Mouse (Mus musculus): ENCODE measurements around the gene Pnpla2. TPM values are rescaled to one million over a fixed set of nuclear protein-coding genes. Genes with fewer than 3 reads are reported as not detected.
"Not testable (repeated sequence)": the region's sequence is repeated elsewhere in the genome, so short reads cannot be mapped to it uniquely, and the experiment has no call there.

The Pnpla2 gene
- total RNA-seq, 1 experiment from 2014 or later, result 74.4 TPM

DNA sequence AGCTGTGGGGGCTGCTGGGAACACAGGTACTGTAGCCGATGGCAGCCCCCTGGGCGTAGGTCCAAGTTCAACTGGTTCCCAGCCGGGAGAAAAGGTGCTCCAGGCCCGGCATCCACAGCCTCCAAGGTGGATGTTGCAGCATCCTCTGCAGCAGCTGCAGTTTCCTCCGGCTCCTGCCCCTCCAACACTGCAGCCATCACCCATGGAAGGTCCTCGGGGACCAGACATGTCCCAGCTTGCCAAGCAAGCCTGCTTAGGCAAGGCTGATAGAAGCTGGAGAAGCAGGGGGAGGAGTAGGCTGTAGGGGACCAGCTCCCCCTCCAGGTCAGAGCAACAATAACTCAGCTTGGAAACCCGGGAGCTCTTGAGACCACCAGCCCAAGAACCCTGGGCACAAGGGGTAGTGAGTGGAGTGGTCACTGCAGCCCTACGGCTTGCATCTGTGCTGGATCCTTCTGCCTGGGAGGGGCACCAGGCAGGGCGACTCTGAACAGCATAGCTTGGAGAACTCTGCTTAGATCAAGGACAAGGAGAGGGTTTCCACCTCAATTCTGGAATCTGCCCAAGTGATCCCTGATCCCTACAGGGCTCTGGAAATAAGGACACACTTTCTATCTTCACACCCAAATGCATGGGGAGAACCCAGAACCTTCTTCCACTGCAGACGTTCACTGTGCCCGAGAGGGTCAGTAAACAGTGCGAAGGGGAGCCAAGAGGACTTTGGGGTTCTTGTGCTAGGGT lies 11.7 kb upstream of the Pnpla2 start:
- ATAC-seq (ENCODE audit: extremely low read depth, insufficient number of reproducible peaks, low FRiP score, poor library complexity, severe bottlenecking), result no peak

DNA sequence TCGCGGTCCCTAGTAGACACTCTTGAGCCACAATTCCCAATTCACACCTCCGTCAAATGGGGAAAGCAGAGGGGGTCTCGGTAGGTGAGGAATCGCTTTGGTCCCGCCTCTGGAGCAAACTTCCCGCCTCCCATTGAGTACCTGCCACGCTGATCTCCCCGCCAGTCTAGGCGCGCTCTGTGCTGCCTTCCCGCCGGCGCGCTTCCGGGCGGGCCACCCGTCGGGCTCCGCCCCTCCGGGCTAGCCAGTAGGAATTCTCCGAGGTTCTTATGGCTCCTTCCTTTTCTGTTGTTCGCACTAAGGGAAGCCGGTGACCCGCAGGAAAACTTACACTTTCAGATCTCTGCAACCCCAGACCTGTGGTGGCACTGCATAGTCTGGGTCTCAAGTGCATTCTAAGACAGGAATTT lies 11.2 kb upstream of the Pnpla2 start, which contains the start of gene Pidd1:
Gene Pidd1 (minus strand): TSS at position 198 of the 410 bp plus-strand sequence.
- no peak for ATAC-seq (ENCODE audit: extremely low read depth, insufficient number of reproducible peaks, low FRiP score, poor library complexity, severe bottlenecking)

DNA sequence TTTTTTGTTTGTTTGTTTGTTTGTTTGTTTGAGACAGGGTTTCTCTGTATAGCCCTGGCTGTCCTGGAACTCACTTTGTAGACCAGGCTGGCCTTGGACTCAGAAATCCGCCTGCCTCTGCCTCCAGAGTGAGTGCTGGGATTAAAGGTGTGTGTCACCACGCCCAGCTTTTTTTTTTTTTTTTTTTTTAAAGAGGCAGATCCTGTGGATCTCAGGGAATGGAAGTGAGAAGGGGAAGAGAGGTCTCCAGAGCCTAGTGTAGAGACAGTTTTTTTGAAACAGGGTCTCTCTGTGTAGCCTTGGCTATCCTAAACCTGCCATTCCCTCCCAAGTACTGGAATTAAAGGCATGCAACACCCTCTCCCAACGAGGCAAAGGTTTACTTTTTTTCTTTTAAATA lies 8.6 kb upstream of the Pnpla2 start:
- ATAC-seq (ENCODE audit: extremely low read depth, insufficient number of reproducible peaks, low FRiP score, poor library complexity, severe bottlenecking), result not testable (repeated sequence)

DNA sequence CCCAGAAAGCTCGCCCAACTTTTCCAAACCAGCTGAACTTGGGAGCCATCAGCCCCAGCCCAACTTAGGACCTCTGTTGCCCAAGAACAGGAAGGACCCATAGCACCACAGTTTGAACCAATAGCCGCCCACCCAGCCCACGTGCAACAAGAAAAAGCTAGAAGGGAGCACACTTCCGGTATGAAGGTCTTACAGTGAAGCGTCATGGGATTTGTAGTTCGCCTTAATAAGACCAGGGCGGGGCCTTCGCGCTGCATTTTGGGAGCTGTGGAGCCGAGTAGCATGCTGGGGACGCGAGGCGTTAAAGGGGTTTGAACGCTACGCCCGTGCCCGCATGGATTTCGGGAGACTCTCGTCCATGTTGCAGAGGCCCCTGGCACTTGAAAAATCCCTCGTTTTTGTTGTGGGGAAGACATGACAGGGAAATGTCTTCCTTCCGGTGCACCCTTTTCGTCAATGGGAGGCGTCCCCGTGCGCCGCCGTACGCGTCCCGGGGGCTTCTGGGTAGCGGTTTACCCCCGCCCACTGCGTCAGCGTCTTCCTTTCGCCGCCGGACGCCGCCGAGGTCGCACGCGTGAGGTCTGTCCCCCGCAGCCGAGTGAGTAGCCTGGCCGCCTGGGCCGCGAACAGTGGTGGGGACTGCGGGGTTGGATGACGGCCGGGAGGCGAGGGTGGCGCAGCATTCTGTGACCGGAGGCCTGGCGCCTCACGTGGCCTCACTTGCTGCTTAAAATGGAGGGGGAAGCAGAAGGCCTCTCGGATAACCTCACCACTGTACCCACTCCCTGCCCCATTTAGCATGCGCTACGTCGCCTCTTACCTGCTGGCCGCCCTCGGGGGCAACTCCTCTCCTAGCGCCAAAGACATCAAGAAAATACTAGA lies 7.6 kb upstream of the Pnpla2 start, which contains the start of gene Rplp2:
Gene Rplp2 (plus strand): TSS at position 261 of the 882 bp plus-strand sequence.
- peak; percentile 89 for ATAC-seq (ENCODE audit: extremely low read depth, insufficient number of reproducible peaks, low FRiP score, poor library complexity, severe bottlenecking)

DNA sequence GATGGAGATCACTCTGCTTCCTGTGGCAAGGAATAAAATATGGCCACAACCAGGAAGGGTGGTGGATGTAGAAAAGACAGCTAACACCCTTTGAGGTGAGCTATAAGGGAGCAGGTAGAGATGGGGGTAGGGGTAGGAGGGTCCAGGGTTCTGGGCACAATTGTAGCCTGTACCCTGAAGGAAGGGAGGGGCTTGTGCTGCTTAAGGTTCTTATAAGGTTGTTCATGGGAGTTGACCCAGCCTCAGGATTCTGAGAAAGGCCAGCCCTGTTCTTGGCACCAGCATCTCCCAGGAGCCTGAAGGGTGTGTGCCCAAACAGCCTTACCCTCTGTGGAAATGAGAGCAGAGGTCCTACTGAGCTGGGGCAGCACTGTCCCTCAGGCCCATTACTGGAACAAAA lies 3.1 kb upstream of the Pnpla2 start:
- ATAC-seq (ENCODE audit: extremely low read depth, insufficient number of reproducible peaks, low FRiP score, poor library complexity, severe bottlenecking), result no peak

DNA sequence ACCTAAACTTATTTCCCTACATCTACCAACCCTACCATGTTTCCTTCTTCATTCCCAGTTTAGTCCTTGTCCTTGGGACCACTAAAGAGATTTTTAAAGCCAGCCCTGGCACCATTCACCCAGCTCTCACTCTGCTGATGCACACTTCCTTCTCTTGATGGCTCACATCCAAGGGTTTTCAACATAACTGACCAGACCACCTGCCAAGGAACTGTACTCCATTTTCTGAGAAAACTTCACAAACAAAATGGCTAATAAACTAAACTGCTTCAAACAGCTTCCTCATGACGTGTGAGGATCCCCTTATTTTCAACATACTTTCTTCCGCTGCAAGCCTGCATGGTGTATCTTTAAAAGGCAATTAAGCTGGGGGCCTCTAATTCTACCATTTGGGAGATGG lies 1.4 kb upstream of the Pnpla2 start:
- no peak for ATAC-seq (ENCODE audit: extremely low read depth, insufficient number of reproducible peaks, low FRiP score, poor library complexity, severe bottlenecking)

DNA sequence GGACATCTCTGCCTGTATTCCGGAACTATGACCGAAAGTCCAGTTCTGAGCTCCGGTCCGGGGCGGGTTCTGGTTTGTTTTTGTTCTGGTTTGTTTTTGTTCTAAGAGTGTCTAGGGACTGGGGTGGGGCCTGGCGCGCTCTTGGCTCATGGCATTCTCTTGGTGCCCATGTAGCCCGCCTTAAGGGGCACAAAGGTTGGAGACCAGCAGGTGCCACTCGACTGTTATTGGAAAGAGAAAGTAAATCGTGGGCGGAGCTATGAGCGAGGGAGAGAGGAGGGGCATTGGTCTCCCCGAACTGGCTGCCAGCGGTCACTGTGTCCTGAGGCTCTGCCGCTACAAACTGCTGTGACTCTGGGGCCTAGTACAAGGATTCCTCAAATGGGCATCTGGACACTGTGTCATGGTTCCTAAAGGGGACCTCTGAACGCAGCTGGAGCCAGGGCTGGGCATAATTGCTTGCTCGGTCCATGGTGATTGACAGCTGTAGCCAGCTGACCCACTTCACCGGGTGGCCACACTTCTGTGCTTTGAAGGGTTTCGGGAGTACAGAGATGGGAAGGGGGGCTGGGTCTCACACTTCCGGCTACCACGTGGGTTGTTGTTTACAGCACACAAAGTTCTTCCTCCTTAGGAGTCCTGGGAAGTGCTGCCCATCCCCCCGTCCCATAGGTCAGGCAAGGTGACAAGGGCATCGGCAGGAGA lies 764 bp downstream of the Pnpla2 start:
- ATAC-seq (ENCODE audit: extremely low read depth, insufficient number of reproducible peaks, low FRiP score, poor library complexity, severe bottlenecking), result peak; percentile 47

DNA sequence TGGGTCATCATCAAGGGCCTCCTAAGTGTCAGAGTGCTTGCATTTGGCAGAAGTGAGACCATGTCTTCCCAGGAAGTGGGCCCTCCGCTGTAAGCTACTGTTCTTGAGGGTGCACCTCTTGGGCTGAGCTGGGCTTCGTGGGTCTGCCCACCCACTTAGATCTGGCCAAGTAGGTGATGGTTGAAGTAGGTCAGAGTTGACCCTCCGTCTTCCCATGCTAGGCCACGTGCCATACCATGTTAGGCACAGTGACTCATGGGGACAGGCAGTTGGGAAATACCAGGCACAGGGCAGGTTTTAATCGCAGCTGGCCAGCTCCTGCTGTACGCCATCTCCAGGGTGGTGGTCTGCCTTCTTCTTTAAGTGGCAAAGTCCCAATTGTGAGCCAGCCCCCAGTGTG lies 1.7 kb downstream of the Pnpla2 start:
- no peak for ATAC-seq (ENCODE audit: extremely low read depth, insufficient number of reproducible peaks, low FRiP score, poor library complexity, severe bottlenecking)

DNA sequence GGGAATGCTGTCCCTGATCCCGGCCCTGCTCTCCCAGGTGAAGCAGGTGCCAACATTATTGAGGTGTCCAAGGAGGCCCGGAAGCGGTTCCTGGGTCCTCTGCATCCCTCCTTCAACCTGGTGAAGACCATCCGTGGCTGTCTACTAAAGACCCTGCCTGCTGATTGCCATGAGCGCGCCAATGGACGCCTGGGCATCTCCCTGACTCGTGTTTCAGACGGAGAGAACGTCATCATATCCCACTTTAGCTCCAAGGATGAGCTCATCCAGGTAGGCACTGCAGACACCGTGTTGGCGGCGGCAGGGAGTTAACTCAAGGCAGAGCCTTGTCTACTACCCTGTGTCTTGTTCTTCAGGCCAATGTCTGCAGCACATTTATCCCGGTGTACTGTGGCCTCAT lies 2.2 kb downstream of the Pnpla2 start:
- no peak for ATAC-seq (ENCODE audit: extremely low read depth, insufficient number of reproducible peaks, low FRiP score, poor library complexity, severe bottlenecking)

DNA sequence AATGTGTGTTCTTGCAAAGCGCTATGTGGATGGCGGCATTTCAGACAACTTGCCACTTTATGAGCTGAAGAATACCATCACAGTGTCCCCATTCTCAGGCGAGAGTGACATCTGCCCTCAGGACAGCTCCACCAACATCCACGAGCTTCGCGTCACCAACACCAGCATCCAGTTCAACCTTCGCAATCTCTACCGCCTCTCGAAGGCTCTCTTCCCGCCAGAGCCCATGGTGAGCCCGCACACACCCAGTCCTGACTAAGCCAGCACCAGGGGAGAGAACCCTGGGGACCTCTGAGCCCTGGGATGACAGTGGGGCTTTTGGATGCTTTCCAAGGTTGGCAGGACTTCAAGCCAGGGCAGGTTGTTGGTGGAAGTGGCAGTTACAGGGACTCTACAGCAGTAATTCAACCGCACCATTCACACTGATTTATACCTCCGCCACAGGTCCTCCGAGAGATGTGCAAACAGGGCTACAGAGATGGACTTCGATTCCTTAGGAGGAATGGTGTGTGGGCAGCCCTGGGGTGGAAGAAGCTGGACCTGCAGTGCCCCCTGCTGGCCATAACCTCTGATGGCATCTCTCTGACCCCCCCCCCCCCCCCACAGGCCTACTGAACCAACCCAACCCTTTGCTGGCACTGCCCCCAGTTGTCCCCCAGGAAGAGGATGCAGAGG lies 3.1 kb downstream of the Pnpla2 start:
- peak; percentile 30; the same call in 1 of the 2 replicates for ATAC-seq (ENCODE audit: extremely low read depth, insufficient number of reproducible peaks, low FRiP score, poor library complexity, severe bottlenecking)

DNA sequence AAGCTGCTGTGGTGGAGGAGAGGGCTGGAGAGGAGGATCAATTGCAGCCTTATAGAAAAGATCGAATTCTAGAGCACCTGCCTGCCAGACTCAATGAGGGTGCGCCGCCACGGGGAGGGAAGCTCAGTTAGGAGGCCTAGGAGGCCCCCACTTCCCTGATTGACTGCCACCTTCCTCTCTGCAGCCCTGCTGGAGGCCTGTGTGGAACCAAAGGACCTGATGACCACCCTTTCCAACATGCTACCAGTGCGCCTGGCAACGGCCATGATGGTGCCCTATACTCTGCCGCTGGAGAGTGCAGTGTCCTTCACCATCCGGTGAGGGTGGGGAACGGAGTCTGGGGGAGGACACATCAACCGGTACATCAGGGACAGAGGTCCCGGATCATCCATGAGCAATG lies 3.7 kb downstream of the Pnpla2 start:
- no peak for ATAC-seq (ENCODE audit: extremely low read depth, insufficient number of reproducible peaks, low FRiP score, poor library complexity, severe bottlenecking)

DNA sequence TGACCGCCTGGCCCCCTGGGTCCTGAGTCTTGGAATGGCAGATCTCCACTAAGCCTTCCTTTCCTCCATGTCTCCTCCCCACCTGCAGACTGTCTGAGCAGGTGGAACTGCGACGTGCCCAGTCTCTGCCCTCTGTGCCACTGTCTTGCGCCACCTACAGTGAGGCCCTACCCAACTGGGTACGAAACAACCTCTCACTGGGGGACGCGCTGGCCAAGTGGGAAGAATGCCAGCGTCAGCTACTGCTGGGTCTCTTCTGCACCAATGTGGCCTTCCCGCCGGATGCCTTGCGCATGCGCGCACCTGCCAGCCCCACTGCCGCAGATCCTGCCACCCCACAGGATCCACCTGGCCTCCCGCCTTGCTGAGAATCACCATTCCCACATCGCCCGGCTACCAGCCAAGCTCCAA lies 4.3 kb downstream of the Pnpla2 start:
- no peak for ATAC-seq (ENCODE audit: extremely low read depth, insufficient number of reproducible peaks, low FRiP score, poor library complexity, severe bottlenecking)

DNA sequence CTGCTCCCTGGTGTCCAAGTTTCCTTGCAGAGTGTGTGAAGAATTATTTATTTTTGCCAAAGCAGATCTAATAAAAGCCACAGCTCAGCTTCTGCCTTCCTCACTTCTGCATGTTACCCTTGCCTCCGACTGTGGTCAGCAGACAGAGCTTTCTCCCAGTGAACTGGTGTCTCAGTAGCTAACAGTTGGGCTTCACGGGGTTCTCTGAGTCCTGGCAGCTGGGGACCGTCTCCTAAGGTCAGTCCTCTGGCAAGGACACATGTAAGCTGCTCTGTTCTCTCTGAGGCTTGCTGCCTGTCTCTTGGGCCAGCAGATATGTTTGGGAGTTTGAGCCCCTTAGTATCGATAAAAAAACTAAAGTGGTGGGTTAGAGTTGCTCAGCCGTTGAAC lies 5.0 kb downstream of the Pnpla2 start:
- ATAC-seq (ENCODE audit: extremely low read depth, insufficient number of reproducible peaks, low FRiP score, poor library complexity, severe bottlenecking), result no peak

DNA sequence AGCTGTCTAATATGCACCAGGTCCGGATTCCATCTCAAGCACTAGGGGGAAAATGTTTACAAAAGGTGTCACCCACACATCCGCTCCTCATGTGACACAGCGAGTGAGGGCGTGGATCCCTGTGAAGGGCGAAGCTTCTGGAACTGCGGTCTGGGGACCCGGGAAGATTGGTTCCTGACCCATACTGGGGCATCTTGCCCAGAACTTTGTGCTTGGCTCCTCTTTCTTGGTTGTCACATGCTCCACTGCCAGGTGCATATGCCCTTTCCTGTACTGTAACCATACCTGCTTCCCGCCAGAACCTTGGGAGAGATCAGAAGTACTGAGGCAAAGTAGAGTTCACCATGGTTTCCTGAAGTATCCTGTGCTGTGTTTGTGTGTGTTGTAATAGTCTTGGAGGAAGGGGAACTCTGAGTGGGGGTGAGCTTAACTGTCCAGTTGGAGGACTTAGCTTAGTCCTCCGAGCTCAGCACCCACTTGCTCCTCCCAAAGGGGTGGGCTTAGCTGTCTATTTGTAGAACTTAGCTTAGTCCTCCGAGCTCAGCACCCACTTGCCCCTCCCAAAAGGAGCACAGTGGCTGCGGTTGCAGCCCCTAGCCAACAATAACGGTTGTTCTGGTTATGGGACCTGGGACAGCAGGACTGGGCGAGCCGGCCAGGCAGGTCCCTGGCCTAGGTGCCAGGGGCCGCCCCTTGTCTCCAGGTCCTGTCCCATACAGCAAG lies 5.6 kb downstream of the Pnpla2 start, which contains the start of gene Cracr2b:
Gene Cracr2b (plus strand): TSS at position 704 of the 723 bp plus-strand sequence.
- no peak for ATAC-seq (ENCODE audit: extremely low read depth, insufficient number of reproducible peaks, low FRiP score, poor library complexity, severe bottlenecking)

DNA sequence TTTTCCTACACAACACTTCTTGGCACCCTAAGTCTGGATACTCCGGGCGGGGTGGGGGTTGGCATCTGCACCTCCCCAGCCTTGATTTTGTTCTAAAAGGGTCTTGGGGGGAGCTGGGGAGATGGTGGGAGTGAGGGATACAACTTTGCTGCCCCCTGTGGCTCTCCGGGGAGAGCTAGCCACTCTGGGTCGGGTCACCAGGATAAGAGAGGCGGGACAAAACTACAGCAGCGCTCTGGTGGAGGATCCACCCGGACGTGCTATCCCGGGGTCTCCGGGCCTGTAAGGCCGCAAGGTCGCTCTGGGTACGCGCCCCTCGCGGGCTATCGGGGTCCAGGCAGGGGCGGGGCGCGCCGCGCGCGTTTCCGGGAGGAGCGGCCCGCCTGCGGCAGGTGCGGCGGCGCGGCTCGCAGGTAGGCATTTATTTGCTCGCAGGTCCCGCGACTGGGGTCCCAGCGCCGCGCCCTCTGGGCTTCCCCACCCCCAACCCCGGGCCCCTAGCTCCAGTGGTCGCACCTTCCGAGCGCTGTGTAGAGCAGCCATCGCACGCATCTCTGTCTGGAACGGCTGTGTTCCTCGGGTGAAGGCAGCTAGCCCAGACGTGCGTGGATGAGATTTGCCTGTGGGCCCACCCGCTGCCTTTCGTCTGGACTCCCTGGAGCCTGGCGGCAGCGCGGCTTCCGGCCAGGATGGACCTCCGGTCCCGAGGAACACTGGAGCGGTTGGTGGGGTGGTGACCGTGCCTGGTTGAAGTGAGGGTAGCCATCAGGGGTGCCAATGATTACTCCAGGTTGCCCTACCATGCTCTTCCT lies 6.7 kb downstream of the Pnpla2 start:
- ATAC-seq (ENCODE audit: extremely low read depth, insufficient number of reproducible peaks, low FRiP score, poor library complexity, severe bottlenecking), result no peak

DNA sequence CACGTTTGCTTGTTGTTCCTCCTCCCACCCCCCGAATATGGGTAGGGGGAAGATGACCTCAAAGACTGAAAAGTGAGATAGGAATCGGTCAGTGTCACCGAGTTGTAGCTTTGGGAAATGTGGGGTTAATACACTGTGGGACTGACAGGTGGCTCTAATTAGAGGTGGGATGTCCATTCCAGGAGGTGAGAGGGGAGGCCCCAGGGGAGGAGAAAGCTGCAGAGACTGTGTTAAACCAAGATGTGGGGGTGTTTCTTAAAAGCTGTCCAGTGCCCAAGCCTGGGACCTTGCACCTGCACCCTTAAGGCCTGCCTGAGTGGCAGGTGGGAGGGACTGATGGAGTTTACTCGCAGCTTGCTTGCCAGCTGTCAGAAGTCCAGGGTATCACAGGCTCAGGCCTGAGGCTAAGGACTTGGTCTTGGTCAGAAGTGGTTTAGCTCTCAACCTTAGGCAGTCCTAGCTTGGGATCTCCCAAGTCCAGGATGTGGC lies 7.4 kb downstream of the Pnpla2 start:
- no peak for ATAC-seq (ENCODE audit: extremely low read depth, insufficient number of reproducible peaks, low FRiP score, poor library complexity, severe bottlenecking)

DNA sequence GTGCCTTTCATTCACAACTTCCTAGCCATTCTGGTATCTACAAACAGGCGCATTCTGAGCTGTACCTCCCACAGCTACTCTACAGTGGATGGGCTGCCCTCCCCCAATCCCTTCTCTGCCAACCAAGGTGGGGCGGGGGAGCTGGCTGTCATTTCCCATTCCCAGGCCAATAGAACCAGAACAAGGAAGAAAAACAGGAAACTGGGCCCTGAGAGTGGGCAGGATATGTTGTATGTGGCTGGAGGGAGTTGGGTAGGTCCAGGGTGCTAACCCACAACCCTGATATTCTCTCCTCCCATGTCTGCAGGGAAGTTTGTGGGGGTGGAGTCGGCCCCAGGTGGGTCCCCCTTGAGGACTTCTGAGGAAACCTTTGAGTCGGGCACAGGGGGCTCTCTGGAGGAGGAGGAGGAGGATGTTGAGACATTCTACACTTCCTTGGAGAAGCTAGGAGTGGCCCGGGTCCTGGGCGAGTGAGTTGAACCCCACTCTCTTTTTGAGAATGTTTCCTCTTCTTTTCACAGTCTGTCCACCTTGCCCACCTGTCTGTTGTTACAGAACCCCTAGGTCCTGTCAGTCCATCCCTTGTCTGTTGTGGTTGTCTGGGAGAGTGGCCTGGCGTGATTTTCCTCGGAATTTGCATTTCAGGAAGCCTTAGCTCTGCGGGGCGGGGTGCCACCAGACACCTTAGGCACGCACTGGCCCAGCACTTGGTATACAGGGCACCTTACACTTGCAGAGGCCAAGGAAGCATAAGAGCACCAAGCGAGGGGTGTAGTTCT lies 9.0 kb downstream of the Pnpla2 start:
- no peak for ATAC-seq (ENCODE audit: extremely low read depth, insufficient number of reproducible peaks, low FRiP score, poor library complexity, severe bottlenecking)
